Mouse (Mus musculus): ENCODE results near the gene Gm6525. TPM values are rescaled to one million over a fixed set of nuclear protein-coding genes. Genes with fewer than 3 reads are reported as not detected.

Gene Gm6525
- under 1 TPM; 0.04 to 0.07 TPM for polyA plus RNA-seq (2012; fragmentation: generic; extraction: Trizol)

DNA sequence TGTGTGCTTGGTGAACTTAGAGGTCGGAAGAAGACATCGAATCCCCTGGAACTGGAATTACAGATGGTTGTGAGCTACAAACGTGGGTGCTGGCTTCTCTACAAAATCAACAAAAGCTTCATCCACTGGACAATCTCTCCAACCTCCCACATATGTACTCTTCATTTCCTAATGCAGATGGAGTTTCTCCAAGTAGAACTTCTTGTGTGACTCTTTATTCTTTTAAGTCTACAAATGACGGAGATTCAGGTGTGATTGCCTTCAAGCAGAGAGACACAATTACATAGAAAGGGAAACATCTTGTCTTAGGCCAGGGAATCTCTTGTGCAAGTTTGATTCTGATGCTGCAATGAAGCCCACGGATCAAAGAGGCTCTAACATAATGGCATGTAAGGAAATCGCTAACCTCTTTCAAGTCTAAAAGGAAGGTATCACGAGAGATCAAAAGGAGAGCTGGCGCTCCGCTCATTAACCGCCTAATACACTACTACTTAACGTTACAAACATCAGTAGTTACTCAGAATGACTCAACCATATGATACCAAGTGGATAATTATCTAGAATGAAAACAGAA lies at the start of gene Gm6525:
TSS of gene Gm6525 (plus strand) at position 524 of the 574 bp plus-strand sequence.

DNA sequence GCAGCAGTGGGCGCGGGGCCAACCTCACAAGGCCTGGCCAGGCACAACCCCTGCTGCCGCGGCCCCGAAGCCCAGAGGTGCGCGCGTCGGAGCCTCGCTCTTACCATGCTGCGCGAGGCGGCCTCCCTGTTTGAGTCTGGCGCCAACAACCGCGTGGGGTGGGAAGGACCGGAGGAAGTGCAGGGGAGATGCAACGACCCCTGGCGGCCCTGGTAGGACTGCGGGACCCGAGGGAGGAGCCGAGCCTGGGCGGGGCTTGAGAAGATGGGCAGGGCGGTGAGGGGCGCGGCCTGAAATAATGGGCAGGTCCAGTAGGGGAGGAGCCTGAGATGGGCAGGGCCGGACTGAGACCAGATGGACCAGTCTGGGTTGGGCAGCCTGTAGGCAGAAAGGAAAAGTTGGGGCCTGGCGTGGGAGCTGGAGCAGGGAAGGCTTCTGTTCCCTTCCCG lies 18.3 kb upstream of the Gm6525 start, which contains the start of gene Mnd1:
TSS of gene Mnd1 (minus strand) at position 229 of the 449 bp plus-strand sequence.

Other genes with a start within 250 kb of the Gm6525 start
- gene Tmem131l, start 133.9 kb upstream of the Gm6525 start, polyA plus RNA-seq (2012; fragmentation: generic; extraction: Trizol) = 10 to 100 TPM in 1 of 2 experiments, 1 to 10 TPM in 1; 8.8 to 18.9 TPM
- 10 to 100 TPM in 1 of 2 experiments, 1 to 10 TPM in 1; 2.6 to 11.7 TPM for gene Mnd1, start 18.3 kb upstream of the Gm6525 start, polyA plus RNA-seq (2012; fragmentation: generic; extraction: Trizol)
- 1 to 10 TPM in 1 of 2 experiments, under 1 TPM in 1; 0.67 to 4.0 TPM for gene Trim2, start 132.8 kb downstream of the Gm6525 start, polyA plus RNA-seq (2012; fragmentation: generic; extraction: Trizol)